Mouse (Mus musculus): ENCODE data around the gene Pin4. TPM values are rescaled to one million over a fixed set of nuclear protein-coding genes. Genes with fewer than 3 reads are reported as not detected.

Gene Pin4
- 10 to 100 TPM; 28.2 to 29.9 TPM for total RNA-seq (2021)
- long read RNA-seq, experiment 1, transcript Pin4-201 (4 exons, 489 nt): major isoform, 20 of 24 reads
- long read RNA-seq, experiment 1, partial matches to known transcripts: 2 of 24 reads
- long read RNA-seq, experiment 1, other reads (novel, unspliced or antisense): 1 of 24 reads
- long read RNA-seq, experiment 2, transcript Pin4-201 (4 exons, 489 nt): major isoform, 9 of 13 reads
- long read RNA-seq, experiment 2, partial matches to known transcripts: 3 of 13 reads
- long read RNA-seq, experiment 2, other reads (novel, unspliced or antisense): 1 of 13 reads

DNA sequence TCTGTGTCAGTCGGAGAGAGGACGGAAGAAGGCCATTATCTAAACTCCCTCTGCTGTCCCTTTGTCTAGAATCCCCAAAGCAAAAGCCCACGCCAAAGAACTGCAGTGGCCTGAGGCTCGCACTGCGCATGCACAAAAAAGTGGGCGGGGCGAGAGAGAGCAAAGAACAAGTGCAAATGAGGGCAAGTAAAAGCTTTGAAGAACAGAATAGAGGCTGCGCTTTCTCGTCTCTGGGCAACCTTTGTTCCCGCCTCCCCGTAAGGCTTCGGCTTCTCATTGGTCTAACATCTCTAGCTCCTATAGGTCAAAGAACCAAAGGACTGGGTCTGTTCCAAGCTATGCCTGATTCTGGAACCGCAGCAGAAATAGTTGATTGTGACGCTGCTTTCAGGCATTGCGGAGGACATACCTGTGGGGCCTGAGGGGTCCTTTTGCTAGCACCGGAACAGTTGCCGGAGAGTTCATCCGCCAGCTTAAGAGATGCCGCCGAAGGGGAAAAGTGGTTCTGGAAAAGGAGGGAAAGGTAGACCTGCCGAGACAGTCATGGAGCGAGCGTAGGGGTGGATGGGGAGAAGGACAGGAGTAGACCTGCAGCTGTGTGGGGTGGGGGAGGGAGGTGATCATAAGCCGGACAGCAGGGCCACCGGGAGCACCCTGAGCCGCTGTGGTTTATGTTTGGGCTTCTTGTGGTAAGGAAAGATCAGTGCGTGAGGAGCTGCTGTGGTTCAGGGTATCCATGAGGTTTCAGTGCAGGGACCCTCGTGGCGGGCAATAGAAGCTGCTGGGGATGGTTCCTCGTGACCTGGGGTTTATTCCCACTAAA lies at the start of gene Pin4:
Pin4 (plus strand) TSS at position 406 of the 823 bp plus-strand sequence.
- intact Hi-C loops (cut with DNase I): loop anchor here (5.0 kb wide), 1 partner anchor 167 kb away; no protein-coding TSS in a partner anchor
- TF ChIP-seq CTCF (IDR thresholded peaks at IDR 0.05): peak; percentile 21

DNA sequence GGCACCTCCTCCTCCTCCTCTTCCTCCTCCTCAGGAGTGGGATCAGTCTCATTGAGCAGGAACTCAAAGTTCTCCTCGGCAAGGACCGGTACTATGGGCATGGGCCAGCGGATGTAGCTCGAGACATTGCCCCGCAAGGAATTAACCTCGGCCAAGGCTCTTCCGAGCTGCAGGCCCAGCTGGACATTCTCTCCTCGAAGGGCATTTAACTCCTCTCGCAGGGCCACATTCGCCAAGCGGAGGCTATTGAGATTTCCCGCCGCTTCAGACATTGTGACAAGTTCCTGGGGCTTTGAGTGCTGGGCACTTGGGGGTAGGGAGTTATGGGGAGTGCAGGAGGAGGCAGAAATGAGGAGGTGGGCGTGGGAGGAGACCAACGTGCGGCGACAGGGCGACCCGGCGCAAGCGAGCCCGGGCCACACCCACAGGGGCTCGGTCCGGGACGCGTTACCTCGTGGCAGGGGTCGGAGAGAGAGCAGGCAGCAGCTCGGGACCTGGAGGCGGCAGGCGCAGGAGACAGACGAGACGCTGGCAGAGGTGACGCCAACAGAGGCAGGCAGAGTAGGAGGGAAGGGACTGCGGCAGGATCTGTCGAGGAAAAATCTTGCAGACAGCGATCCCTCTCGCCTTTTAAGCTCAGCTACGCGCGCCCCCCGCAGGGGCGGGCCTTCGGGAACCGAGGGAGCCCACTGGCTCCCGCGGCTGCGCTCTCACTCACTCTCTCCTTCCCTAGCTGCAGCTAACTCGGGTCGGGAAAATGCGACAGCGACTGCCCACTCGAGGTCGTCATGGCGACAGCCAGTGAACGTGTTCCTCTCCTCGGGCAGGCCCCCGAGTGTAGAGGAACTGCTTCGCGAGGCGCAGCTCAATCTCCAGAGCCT lies 48.4 kb upstream of the Pin4 start, which contains the start of gene Rtl5:
Rtl5 (minus strand) TSS at position 714 of the 881 bp plus-strand sequence.
- Histone ChIP-seq H3K27ac (peak within 1 kb of the TSS; percentile 34), H3K4me3 (peak within 1 kb of the TSS; percentile 51)
- no peak for TF ChIP-seq CTCF (IDR thresholded peaks at IDR 0.05)
- intact Hi-C loops (cut with DNase I): loop anchor here (5.0 kb wide), 1 partner anchor 429 kb away; the partner anchor contains the start of gene Ogt
- DNase-seq (ENCODE audit: extremely low spot score in 1 of 2, low spot score in 2 of 2): peak; percentile 76 to 78

More for the DNA sequence above, at the start of gene Pin4:
- Histone ChIP-seq H3K4me3 (peak within 1 kb of the TSS; percentile 62), H3K27ac (peak within 1 kb of the TSS; percentile 77)
- peak; percentile 83 to 88 for DNase-seq (ENCODE audit: extremely low spot score in 1 of 2, low spot score in 2 of 2)

DNA sequence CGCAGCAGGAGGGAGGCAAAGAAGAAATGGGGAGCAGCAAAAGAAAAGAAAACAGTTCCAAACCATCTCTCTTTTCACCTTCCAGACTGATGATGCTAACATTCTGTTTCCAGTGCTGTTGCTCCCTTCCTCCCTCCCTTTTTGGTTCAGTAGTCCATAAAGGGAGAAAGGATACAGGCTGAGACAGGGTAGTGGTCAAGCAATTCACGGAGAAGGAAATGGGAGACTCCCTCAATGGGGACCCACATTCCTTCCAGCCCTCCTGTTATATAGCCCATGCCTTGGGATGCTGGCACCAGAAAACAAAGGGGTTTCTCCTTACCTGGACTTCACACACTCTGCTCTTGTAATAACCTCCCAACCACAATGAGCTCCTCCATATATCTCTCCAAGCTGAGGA lies 47.7 kb upstream of the Pin4 start:
- DNase-seq (ENCODE audit: extremely low spot score in 1 of 2, low spot score in 2 of 2): no peak
- Histone ChIP-seq H3K4me3 (peak overlapping the region; percentile 51), H3K27ac (peak overlapping the region; percentile 34; the same call in 1 of the 2 replicates)
- intact Hi-C loops (cut with DNase I): loop anchor here (5.0 kb wide), 1 partner anchor 429 kb away; the partner anchor contains the start of gene Ogt
- no peak for TF ChIP-seq CTCF (IDR thresholded peaks at IDR 0.05)

DNA sequence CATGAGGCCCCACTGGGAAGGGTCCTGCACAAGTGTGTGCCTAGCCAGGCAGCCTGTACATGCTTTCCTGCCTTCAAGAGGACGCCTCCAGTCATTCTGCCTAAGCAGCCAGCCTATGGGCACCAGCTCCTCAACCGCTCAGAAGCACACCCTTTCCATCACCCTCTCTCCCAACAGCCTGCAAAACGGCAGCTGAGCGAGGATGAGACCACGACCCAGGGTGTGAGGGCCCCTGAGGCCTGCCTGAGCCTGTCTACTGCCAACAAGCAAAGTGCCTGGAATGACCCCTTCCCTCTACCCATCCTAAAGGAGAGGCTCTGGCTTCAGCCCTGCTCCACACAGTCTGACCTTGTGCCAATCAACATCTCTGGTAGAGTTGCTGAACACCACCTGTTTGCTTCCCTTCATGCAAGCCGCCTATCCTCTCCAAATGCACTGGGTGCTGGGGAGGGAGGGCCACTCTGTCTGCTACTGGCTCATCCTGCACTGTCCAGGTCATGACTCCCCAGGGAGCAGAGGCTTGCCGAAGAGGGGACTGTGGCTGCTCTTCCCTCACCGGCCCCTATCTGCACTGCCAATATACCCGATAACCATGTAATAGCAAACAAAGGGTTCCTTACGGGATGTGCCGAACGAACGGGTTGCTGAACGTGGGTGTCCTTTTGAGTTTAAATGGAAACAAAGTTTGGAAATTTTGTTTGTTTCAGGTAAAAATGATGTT lies 45.5 kb upstream of the Pin4 start:
- H3K27ac ChIP-seq: no peak overlapping the region
- intact Hi-C loops (cut with DNase I): loop anchor here (5.0 kb wide), 1 partner anchor 431 kb away; the partner anchor contains the start of gene Ogt
- TF ChIP-seq CTCF (IDR thresholded peaks at IDR 0.05): no peak

DNA sequence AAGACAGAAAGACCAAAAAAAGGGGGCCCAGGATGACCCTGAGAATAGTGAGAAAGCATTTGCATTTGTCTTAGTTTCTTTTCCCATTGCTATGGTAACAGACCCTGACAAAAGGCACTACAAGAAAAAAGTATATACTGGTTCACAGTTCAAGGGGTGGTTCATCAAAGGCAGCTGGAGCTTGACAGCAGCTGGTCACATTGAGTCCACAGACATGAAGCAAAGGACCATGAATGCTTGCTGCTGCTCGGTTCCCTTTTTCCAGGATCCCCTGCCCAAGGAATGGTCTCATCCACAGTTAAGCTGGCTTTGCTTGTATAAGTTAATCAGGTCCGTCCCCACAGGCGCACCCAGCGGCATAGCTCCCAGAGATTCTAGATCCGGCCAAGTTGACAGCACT lies 44.8 kb upstream of the Pin4 start:
- TF ChIP-seq CTCF (IDR thresholded peaks at IDR 0.05): no peak
- no peak for DNase-seq (ENCODE audit: extremely low spot score in 1 of 2, low spot score in 2 of 2)
- intact Hi-C loops (cut with DNase I): loop anchor here (5.0 kb wide), 1 partner anchor 432 kb away; the partner anchor contains the start of gene Ogt
- H3K27ac ChIP-seq: no peak overlapping the region
- H3K4me3 ChIP-seq: no peak overlapping the region

More for the DNA sequence above, 45.5 kb upstream of the Pin4 start:
- no peak overlapping the region for H3K4me3 ChIP-seq
- no peak for DNase-seq (ENCODE audit: extremely low spot score in 1 of 2, low spot score in 2 of 2)

DNA sequence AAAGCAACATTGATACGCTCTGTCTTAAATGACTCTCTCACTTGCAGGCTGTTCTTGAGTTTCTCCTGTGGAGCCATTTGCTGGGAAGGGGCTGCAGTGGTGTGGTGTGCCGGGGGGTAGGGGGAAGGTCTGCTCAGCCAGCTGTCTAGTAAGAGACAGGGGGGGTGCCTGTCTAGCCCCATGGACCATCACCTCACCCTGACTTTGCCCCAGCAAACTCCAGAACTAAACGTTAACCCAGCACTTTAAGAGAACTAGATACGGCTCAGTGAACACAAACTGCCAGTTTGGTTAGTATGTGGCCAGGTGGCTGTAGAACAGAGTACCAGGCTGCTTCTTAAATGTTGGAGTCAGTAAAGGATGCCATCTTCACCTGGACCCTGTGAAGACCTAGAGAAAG lies 44.1 kb upstream of the Pin4 start:
- Histone ChIP-seq H3K27ac (no peak overlapping the region), H3K4me3 (no peak overlapping the region)
- no peak for DNase-seq (ENCODE audit: extremely low spot score in 1 of 2, low spot score in 2 of 2)
- intact Hi-C loops (cut with DNase I): no loop called here
- no peak for TF ChIP-seq CTCF (IDR thresholded peaks at IDR 0.05)

DNA sequence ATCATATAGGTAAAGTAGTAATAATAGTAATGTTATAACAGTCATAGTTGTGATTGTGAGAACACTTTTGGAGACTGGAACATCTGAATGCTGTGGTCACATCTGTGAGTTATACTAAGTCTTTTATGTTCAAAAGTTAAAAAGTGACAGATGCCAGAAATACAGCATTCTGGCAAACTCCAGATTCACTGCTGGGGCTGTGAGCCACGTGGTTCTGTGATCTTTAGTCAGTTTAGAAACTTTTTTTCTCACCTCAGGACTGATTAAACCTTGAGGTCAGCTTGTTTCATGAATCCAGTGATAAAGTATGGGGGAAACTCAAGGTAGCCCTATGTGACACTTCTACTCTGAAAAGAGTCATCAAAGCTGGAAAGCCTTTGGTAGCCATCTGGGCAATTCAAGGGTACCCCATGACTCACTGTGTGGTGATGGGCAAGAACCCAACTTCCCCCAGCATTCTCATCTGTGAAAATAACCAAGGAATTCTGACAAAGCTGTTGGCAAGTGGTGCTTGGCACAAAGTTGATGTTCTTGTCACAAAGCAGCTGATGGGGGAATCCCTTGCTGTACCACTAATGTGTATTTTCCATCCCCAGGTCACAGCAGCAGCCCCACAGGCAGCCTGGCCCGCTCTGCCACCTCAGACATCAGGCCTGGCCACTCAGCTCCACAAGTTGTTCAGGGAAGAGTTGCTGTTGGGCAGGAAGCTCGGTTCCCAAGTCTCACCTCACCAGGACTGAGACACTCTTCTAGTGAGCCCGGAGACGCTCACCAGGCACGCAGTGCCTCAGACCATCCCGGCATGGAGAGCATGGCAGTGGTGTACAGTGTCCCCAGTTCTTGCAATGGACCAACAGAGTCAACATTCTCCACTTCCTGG lies 42.1 kb upstream of the Pin4 start:
- intact Hi-C loops (cut with DNase I): no loop called here
- Histone ChIP-seq H3K27ac (no peak overlapping the region), H3K4me3 (no peak overlapping the region)
- DNase-seq (ENCODE audit: extremely low spot score in 1 of 2, low spot score in 2 of 2): no peak
- TF ChIP-seq CTCF (IDR thresholded peaks at IDR 0.05): no peak

DNA sequence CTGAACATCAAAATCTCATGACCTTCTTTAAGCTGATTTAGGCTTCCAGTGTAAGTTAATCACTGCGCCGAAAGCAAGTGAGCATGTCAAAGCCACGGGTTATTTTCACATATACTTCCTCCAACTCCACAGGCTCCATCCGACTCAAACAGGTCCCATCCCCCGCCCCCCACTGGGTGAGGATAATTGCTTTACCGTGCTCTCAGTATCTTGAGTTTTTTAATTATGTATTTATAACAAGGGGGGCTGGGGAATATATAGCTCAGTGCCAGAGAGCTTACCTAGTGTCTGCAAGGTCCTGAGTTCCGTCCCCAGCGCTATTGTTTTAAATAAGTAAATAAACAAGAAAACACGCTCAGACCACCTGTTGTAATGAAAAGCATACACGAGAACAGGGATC lies 38.2 kb upstream of the Pin4 start:
- no peak overlapping the region for H3K4me3 ChIP-seq
- H3K27ac ChIP-seq: no peak overlapping the region
- intact Hi-C loops (cut with DNase I): no loop called here
- no peak for TF ChIP-seq CTCF (IDR thresholded peaks at IDR 0.05)
- no peak for DNase-seq (ENCODE audit: extremely low spot score in 1 of 2, low spot score in 2 of 2)

DNA sequence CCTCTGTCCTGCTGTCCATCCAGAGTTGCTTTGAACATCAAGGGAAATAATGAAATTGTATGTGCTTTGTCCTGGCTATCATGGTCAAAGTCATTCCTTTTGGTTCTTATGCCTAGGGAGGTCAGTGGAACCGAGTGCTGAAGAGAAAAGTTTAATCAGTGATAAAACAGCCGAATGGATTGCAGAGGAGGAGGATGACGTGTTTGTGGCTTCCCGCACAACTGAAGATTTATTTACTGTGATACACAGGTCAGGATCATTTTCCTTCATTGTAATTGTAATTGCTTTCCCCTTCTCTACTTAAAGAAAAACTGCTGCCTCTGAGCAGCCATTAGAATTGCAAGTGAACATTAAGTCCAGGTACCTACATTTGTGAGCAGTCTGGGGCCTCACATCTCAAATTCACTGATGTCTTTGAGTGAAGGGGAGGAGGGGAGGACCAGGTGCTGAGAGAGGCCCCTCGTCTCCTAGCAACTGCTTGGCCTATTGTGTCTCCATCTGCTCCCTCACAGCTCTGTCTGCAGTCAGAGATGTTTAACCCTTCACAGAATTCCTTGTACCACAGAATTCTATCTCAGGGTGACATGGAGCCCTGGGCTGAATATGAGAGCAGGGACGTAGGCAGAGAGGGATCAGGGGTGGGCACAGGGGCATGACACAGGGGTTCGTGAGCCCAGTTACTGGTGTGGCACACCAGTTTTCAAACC lies 37.5 kb upstream of the Pin4 start:
- TF ChIP-seq CTCF (IDR thresholded peaks at IDR 0.05): no peak

More for the DNA sequence above, 37.5 kb upstream of the Pin4 start:
- Histone ChIP-seq H3K4me3 (no peak overlapping the region), H3K27ac (no peak overlapping the region)
- intact Hi-C loops (cut with DNase I): no loop called here
- DNase-seq (ENCODE audit: extremely low spot score in 1 of 2, low spot score in 2 of 2): no peak

Measured in left cerebral cortex, adult 2 months (tissue).